Mouse (Mus musculus) kidney, embryonic 15.5 days (tissue): ENCODE data around the gene Bag2. TPM values are rescaled to one million over a fixed set of nuclear protein-coding genes. Genes with fewer than 3 reads are reported as not detected.
A peak's percentile ranks its signal among the peaks of the same experiment; 100 is the strongest.

ENCODE experiments used
- ATAC-seq: fragments of 200-750 bp; cut with Nextera tagmentation; replicated peaks from 2 replicates; pipeline ENCODE4 v1.8.0; 2017; ENCODE audit warnings: moderate TSS enrichment; ENCODE audit not compliant: low FRiP score
- H3K27ac ChIP-seq: fragments of 300-500 bp; sonication (generic); 2 replicates; pipeline ENCODE4 v1.5.1; 2015; ENCODE audit warnings: mild to moderate bottlenecking, inconsistent platforms
- H3K27me3 ChIP-seq: fragments of 300-500 bp; sonication (generic); 2 replicates; pipeline ENCODE4 v1.6.1; 2015; ENCODE audit warnings: inconsistent platforms
- H3K36me3 ChIP-seq: fragments of 300-500 bp; sonication (generic); 2 replicates; pipeline ENCODE4 v1.6.1; 2015; ENCODE audit warnings: inconsistent platforms
- H3K4me1 ChIP-seq: fragments of 300-500 bp; sonication (generic); 2 replicates; pipeline ENCODE4 v1.6.1; 2015; ENCODE audit warnings: inconsistent platforms
- H3K4me2 ChIP-seq: fragments of 300-500 bp; sonication (generic); 2 replicates; pipeline ENCODE4 v1.6.1; 2015; ENCODE audit warnings: moderate library complexity, mild to moderate bottlenecking, inconsistent platforms
- H3K4me3 ChIP-seq: fragments of 300-500 bp; sonication (generic); replicated peaks from 2 replicates; pipeline ENCODE4 v1.5.1; 2015; ENCODE audit warnings: mild to moderate bottlenecking, inconsistent platforms
- H3K9ac ChIP-seq: fragments of 300-500 bp; sonication (generic); 2 replicates; pipeline ENCODE4 v1.6.1; 2015; ENCODE audit warnings: mild to moderate bottlenecking, inconsistent platforms
- H3K9me3 ChIP-seq: fragments of 300-500 bp; sonication (generic); replicated peaks from 2 replicates; pipeline ENCODE4 v1.6.1; 2016; ENCODE audit warnings: inconsistent platforms
- WGBS: fragments of 180-500 bp; shearing (Covaris S2); methylation state at CpG from one replicate; pipeline ENCODE4 v1.1.7; 2015; ENCODE audit warnings: mixed read lengths; 5-methylcytosine and 5-hydroxymethylcytosine counted together
- polyA plus RNA-seq: library from polyadenylated mRNA; unstranded; fragments of >200 nt; fragmentation: Nextera tagmentation; extraction: Ambion mirVana; gene quantifications from 2 replicates; pipeline ENCODE4 v1.2.1, GENCODE M21; 2015

The Bag2 gene
- 84.7 and 87.6 TPM in 2 replicates for polyA plus RNA-seq

DNA sequence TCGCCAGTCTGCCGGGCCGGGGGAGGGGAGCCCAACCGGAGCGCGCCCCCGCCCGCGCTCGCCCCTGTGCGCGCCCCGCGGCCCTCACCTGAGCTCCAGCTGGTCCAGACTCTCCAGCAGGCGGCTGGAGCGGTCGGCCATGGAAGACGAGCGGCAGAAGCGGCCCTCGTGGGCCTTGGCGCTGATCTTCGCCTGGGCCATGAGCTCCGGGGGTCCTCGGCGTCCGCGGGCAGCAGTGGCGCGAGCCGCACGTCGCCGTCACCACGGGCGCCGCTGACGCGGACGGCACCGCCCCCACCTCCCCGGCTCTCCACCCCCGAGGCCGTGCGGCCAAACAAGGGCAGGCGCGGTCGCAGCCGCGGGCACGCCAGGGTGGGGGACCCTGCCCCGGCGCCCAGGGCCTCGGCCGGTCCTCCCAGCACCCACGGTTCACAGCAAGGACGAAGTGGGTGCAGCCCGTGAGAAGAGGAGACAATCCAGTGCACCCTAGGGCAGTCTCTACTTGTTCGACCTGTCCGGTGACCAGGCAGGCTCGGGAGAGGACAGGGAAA is at the start of gene Bag2:
Gene Bag2 (minus strand): TSS at position 305 of the 551 bp plus-strand sequence.
- Histone ChIP-seq H3K27ac (peak within 1 kb of the TSS; percentile 86), H3K4me3 (peak within 1 kb of the TSS; percentile 76), H3K4me1 (peaks cover 38% of the 10 kb centered on the region), H3K36me3 (peaks cover 21% of the 10 kb centered on the region), H3K9me3 (no peaks in the 10 kb centered on the region), H3K27me3 (no peaks in the 10 kb centered on the region), H3K9ac (peak within 1 kb of the TSS; percentile 70), H3K4me2 (peak within 1 kb of the TSS; percentile 95)
- under 1% methylated on average over 60 of the region's 61 CpGs for WGBS
- peak; percentile 83 for ATAC-seq

DNA sequence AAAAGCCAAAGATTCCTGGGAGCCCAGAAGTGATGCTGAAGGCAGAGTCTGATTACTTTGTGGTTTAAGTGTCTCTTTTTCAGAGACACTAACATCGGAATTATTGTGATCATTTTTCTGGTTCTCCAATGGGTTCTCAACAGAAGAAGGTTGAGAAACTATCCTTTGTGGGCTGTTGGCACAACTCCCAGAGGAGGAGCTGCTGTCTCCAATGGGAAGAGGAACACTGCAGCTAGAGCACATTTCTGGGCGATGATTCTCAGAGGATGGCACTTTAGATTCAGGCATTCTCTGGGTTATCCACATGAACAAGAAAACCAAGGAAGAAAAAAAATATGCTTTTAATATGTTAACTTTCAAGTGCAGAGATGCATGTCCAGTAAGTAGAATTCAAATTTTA is 45.7 kb upstream of the Bag2 start:
- Histone ChIP-seq H3K9me3 (no peaks in the 10 kb centered on the region; the same call in 1 of the 2 replicates), H3K4me1 (no peaks in the 10 kb centered on the region), H3K4me3 (no peak overlapping the region), H3K36me3 (peaks cover 87% of the 10 kb centered on the region), H3K9ac (no peak overlapping the region), H3K4me2 (no peak overlapping the region), H3K27ac (no peak overlapping the region), H3K27me3 (no peaks in the 10 kb centered on the region)
- 93% methylated on average over 2 of the region's 2 CpGs for WGBS
- no peak for ATAC-seq

DNA sequence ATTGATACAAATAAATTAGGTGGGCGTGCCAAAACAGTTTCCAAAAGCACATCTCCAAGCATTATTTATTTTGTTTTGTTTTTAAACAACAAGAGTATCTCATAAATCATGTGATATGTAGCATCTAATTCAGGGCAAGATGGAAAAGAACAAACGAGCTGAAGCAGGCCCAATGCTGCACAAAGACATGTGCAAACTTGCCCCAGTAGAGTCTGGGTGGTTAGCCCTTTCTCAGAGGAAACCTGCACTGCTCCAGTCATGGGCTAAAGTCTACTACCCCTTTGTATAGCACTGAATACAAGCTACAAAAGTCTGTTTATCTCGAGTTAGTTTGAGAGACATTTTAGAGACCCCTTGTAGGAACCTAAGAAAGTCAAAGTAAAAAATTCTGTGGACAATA is 42.0 kb upstream of the Bag2 start:
- H3K9ac ChIP-seq = no peak overlapping the region
- no peaks in the 10 kb centered on the region for H3K9me3 ChIP-seq
- 74% methylated on average over 3 of the region's 3 CpGs for WGBS
- no peak overlapping the region for H3K27ac ChIP-seq
- H3K4me2 ChIP-seq = no peak overlapping the region
- H3K36me3 ChIP-seq = peaks cover 83% of the 10 kb centered on the region
- H3K27me3 ChIP-seq = no peaks in the 10 kb centered on the region
- H3K4me3 ChIP-seq = no peak overlapping the region
- no peaks in the 10 kb centered on the region for H3K4me1 ChIP-seq
- ATAC-seq = no peak

DNA sequence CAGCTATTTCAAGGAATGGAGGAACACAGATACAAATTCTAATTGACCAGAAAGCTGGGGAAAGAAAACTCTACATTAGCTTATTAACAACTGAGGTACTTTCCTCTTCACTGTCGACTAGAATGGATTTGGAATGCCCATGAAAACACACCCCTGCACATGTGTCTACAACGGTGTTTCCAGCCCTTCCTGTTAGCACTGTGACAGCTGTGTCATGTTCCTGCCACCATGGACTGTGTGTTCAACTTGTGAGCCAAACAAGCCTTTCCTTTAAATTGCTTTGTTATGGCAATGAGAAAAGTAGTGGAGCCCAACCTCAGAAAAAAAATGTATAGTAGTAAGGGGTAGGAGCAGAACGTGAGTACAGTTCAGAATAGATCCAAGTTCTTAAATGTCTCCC is 30.9 kb upstream of the Bag2 start:
- Histone ChIP-seq H3K36me3 (peaks cover 13% of the 10 kb centered on the region), H3K4me2 (no peak overlapping the region), H3K4me3 (no peak overlapping the region), H3K9ac (no peak overlapping the region), H3K4me1 (no peaks in the 10 kb centered on the region), H3K27me3 (no peaks in the 10 kb centered on the region), H3K9me3 (no peaks in the 10 kb centered on the region), H3K27ac (no peak overlapping the region)
- 51% methylated on average over 3 of the region's 3 CpGs for WGBS
- ATAC-seq = no peak

DNA sequence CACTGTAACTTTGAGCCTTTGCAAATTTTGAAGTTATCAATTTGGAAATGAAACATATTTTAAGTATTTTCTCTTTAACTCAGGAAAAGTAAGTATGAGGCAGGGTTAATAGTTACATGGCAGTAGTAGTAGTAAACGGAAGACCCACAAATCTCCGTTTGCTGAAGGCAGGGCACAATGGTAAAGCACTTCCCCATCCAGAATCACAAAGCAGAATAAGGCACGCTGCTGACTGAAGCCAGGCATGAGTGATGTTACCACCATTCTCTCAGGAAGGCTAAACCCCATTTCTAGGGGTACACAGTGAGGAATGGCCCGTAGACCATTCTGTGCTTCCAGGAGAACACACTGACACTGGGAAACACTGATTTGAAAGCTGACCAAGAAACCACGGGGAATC is 30.5 kb upstream of the Bag2 start:
- Histone ChIP-seq H3K4me1 (no peaks in the 10 kb centered on the region), H3K9ac (no peak overlapping the region), H3K27ac (no peak overlapping the region), H3K4me2 (no peak overlapping the region), H3K36me3 (peaks cover 14% of the 10 kb centered on the region), H3K9me3 (no peaks in the 10 kb centered on the region), H3K27me3 (no peaks in the 10 kb centered on the region), H3K4me3 (no peak overlapping the region)
- WGBS = 81% methylated on average over 5 of the region's 5 CpGs
- no peak for ATAC-seq

DNA sequence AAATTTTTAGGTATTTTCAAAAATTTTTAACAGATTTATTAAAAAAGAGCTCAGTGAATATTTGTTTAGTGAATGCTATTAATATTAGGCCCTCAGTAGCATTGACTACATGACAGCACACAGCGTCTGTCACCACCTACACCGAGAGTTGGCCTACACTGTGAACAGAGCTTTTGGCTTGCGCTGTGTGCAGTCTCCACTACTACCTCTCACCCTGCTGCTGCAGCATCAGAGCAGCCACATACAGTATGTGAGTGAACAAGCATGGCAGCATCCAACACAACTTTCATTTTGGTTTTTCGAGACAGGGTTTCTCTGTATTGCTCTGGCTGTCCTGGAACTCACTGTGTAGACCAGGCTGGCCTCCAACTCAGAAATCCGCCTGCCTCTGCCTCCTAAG is 27.0 kb upstream of the Bag2 start:
- H3K36me3 ChIP-seq = peaks cover 37% of the 10 kb centered on the region
- H3K9me3 ChIP-seq = no peaks in the 10 kb centered on the region
- no peak overlapping the region for H3K9ac ChIP-seq
- H3K4me3 ChIP-seq = no peak overlapping the region
- ATAC-seq = no peak
- 93% methylated on average over 5 of the region's 5 CpGs for WGBS
- no peaks in the 10 kb centered on the region for H3K4me1 ChIP-seq
- no peaks in the 10 kb centered on the region for H3K27me3 ChIP-seq
- no peak overlapping the region for H3K4me2 ChIP-seq
- H3K27ac ChIP-seq = no peak overlapping the region

DNA sequence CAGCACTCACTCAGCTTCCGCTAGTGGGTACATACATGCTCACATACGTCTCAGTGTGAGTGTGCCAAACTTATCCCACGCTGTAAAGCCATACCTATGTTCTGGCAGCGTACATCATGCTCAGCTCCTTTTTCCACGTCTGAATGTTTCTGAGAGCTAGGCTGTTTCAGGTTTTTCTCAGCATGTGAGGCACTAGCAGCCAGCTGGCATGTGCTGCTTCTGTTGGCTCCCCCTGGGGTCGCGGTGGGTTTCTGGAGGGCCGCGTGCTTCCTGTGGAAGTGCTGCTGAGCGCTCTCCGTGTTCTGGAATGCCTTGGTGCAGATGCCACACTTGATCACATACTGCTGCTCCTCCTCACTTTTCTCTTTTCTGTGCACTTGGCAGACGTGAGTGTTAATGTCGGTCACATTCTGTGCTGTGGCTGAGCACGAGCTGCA is 18.6 kb upstream of the Bag2 start:
- H3K27me3 ChIP-seq = no peaks in the 10 kb centered on the region
- no peak overlapping the region for H3K4me2 ChIP-seq
- ATAC-seq = no peak
- H3K9me3 ChIP-seq = no peaks in the 10 kb centered on the region
- H3K9ac ChIP-seq = no peak overlapping the region
- no peaks in the 10 kb centered on the region for H3K4me1 ChIP-seq
- no peak overlapping the region for H3K27ac ChIP-seq
- H3K4me3 ChIP-seq = no peak overlapping the region
- H3K36me3 ChIP-seq = peaks cover 71% of the 10 kb centered on the region
- 91% methylated on average over 14 of the region's 14 CpGs for WGBS

DNA sequence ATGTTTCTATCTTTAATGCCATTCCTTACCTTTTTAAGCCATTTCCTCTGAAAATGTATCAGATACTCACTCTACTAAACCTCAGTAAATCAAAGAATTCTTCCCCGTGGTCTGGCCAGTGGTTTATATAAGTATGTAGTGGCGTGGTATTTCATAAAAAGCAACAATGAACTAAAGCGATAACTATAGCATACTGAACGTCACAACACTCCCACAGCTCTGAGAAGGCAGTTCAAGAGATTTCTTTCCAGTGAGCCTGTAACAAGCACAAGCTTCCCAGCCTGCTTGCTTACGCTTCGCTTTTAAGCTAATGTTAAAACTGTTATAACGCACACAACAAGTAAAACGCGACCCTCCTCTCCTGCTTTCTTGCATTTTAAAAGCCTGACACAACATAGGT is 14.5 kb upstream of the Bag2 start:
- Histone ChIP-seq H3K4me2 (no peak overlapping the region), H3K27ac (no peak overlapping the region), H3K36me3 (peaks cover 75% of the 10 kb centered on the region), H3K9ac (no peak overlapping the region), H3K27me3 (no peaks in the 10 kb centered on the region), H3K4me1 (0 out of 2 replicates have a peak, but pooled peaks cover 1% of the 10 kb centered on the region), H3K4me3 (no peak overlapping the region), H3K9me3 (no peaks in the 10 kb centered on the region)
- no peak for ATAC-seq
- WGBS = 95% methylated on average over 9 of the region's 9 CpGs

DNA sequence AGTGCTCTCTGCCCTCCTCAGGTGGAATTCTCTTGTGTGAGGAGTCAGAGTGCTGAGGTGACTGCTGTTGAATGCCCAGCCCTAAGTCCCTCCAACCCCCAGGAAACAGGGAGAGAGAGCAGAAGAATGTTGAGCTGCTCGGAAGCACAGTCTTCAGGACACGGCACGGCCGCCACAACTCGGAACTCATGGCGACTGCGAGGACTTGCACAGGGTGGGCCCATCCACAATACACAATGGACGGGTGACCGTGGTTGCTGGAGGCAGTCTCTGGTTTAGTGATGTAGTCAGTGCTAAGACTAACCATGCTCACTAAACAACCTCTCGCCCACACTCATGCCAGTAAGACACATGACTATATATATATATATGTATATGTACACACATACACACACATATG is 14.0 kb upstream of the Bag2 start:
- no peak overlapping the region for H3K4me3 ChIP-seq
- H3K9ac ChIP-seq = no peak overlapping the region
- H3K9me3 ChIP-seq = no peaks in the 10 kb centered on the region
- 90% methylated on average over 10 of the region's 10 CpGs for WGBS
- no peaks in the 10 kb centered on the region for H3K27me3 ChIP-seq
- no peak overlapping the region for H3K27ac ChIP-seq
- H3K36me3 ChIP-seq = peaks cover 70% of the 10 kb centered on the region
- 0 out of 2 replicates have a peak, but pooled peaks cover 2% of the 10 kb centered on the region for H3K4me1 ChIP-seq
- no peak for ATAC-seq
- H3K4me2 ChIP-seq = no peak overlapping the region

DNA sequence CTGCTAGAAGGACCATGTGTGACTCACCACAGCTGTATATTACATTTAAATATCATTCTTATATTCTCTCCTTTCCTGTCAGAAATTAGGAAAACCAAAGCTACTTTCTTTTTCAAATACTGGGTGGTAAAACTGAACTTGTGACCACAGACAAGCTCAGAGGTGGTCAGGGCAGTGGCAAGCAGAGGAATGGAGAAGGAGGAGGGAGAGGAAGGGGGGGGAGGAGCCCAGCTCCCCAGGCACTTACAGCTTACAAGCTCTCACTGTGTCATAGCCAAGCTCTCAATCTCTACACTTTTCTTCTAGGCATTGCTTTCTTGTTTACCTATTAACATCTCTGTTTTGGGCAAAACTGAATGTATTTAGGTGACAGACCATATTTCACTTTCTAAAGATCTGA is 11.2 kb upstream of the Bag2 start:
- Histone ChIP-seq H3K9me3 (no peaks in the 10 kb centered on the region), H3K27ac (no peak overlapping the region), H3K4me1 (0 out of 2 replicates have a peak, but pooled peaks cover 2% of the 10 kb centered on the region), H3K4me2 (no peak overlapping the region), H3K9ac (no peak overlapping the region), H3K4me3 (no peak overlapping the region), H3K36me3 (peaks cover 65% of the 10 kb centered on the region), H3K27me3 (no peaks in the 10 kb centered on the region)
- no peak for ATAC-seq

DNA sequence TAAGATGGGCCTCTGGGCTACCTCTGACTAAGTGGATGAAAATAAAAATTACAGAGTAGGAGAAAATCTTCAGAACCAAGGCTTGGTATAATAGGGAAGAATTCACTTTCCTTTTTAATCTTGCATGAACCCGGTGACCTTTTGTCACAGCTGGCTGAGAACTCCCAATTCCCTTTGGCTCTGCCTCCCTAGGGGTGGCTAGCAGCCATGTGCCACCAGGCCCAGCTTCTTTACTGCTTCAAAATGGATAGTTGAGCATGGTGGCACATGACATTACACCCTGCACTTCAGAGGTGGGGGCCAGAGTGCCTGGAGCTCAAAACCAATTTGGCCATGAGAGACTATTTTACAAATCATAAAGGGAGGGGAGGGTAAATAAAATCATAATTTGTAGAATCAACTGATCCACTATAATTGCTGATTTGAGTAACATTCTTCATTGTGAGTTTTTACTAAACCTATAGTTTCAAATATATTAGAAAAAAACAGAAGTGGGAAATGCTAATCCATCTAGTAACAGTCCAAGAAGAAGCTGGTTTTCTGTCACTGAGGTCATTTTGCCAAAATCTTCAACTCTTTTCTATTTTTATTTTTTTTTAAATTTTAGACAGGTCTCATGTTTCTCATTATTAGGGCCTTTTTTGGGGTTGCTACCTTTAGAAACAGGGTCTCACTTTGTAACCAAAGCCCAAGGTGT is 10.6 kb upstream of the Bag2 start:
- 86% methylated on average over 1 of the region's 1 CpGs for WGBS
- H3K4me1 ChIP-seq = 0 out of 2 replicates have a peak, but pooled peaks cover 2% of the 10 kb centered on the region
- H3K9ac ChIP-seq = no peak overlapping the region
- no peak overlapping the region for H3K27ac ChIP-seq
- no peaks in the 10 kb centered on the region for H3K9me3 ChIP-seq
- no peaks in the 10 kb centered on the region for H3K27me3 ChIP-seq
- peaks cover 63% of the 10 kb centered on the region for H3K36me3 ChIP-seq
- no peak overlapping the region for H3K4me2 ChIP-seq
- no peak for ATAC-seq
- H3K4me3 ChIP-seq = no peak overlapping the region

DNA sequence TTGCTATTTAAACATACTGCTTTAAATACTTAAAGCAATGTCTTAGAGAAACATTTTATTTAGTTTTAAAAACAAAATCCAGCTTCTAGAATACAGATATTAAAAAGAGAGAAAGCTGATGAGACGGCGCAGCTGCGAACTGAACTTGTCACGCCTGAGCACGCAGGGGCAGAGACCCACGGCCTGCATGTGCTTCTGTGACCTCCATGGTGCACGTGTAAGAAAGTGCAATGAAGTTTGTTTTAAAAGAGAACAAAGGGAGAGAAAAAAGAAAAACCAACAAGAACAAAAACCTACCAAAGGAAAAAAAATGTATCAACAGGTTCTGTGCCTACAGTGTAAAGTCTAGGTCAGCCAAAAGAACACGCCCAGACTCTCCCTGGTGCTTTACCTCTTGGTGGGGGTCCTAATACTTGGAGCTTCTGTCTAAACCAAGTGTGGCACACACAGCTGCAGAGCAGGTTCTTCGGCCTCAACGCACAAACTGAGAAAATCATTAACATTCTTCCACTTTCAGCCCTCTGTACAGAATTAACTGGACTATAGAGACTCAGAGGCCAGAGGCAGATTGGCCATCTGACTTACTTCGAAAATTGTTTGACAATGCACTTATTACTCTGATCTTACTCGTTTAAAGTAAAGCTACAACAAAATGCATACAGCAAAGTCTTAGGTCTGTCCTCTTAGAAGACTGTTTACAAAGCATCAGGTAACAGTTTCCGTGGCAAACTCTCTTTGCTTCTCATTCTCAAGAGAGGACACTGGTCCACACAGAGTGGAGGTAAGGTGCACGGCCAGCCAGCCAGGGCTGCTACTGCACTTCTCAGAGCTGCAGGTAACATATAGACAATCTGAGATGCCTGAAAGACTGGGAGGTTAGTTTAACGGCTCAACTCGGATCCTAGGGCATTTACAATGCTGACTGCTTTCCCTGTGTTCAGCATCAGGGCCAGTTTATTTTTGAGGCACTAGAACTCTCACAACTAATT is 9.2 kb upstream of the Bag2 start:
- H3K4me1 ChIP-seq = 0 out of 2 replicates have a peak, but pooled peaks cover 2% of the 10 kb centered on the region
- WGBS = 70% methylated on average over 16 of the region's 16 CpGs

More for the DNA sequence above, 9.2 kb upstream of the Bag2 start:
- H3K36me3 ChIP-seq = peaks cover 60% of the 10 kb centered on the region
- no peaks in the 10 kb centered on the region for H3K27me3 ChIP-seq
- H3K4me2 ChIP-seq = no peak overlapping the region
- no peak overlapping the region for H3K9ac ChIP-seq
- peak; percentile 68 for ATAC-seq
- H3K4me3 ChIP-seq = no peak overlapping the region
- peak overlapping the region; percentile 65 for H3K27ac ChIP-seq
- no peaks in the 10 kb centered on the region for H3K9me3 ChIP-seq
